Mouse (Mus musculus) liver, postnatal 0 days (tissue): ENCODE data around the gene Zfp423. TPM values are rescaled to one million over a fixed set of nuclear protein-coding genes. Genes with fewer than 3 reads are reported as not detected.

Source experiments
- ATAC-seq: fragments of 200-750 bp; cut with Nextera tagmentation; 2 replicates; pipeline ENCODE4 v1.8.0; 2017; ENCODE audit warnings: mild to moderate bottlenecking, moderate library complexity
- DNase-seq: peaks from one replicate; pipeline ENCODE4 v3.0.0-alpha.2; 2016
- H3K27ac ChIP-seq: fragments of 300-500 bp; sonication (generic); 2 replicates; pipeline ENCODE4 v1.5.1; 2014; ENCODE audit warnings: antibody characterized with exemption, moderate library complexity, mild to moderate bottlenecking, low read depth
- H3K27me3 ChIP-seq: fragments of 300-500 bp; sonication (generic); 2 replicates; pipeline ENCODE4 v1.6.1; 2014; ENCODE audit warnings: low read length, control low read depth, mixed read lengths; ENCODE audit not compliant: insufficient read depth
- H3K36me3 ChIP-seq: fragments of 300-500 bp; sonication (generic); replicated peaks from 2 replicates; pipeline ENCODE4 v1.6.1; 2014; ENCODE audit warnings: mild to moderate bottlenecking, control low read depth, low read length, moderate library complexity, mixed read lengths; ENCODE audit not compliant: insufficient read depth
- H3K4me1 ChIP-seq: fragments of 300-500 bp; sonication (generic); 2 replicates; pipeline ENCODE4 v1.6.1; 2014; ENCODE audit warnings: antibody characterized with exemption, mild to moderate bottlenecking, control low read depth; ENCODE audit not compliant: insufficient read depth
- H3K4me2 ChIP-seq: fragments of 300-500 bp; sonication (generic); 2 replicates; pipeline ENCODE4 v1.6.1; 2014; ENCODE audit warnings: low read depth, mild to moderate bottlenecking, low read length, moderate library complexity, mixed read lengths
- H3K4me3 ChIP-seq: fragments of 300-500 bp; sonication (generic); 2 replicates; pipeline ENCODE4 v1.5.1; 2014; ENCODE audit warnings: low read depth, low read length
- H3K9ac ChIP-seq: fragments of 300-500 bp; sonication (generic); replicated peaks from 2 replicates; pipeline ENCODE4 v1.6.1; 2014; ENCODE audit warnings: mild to moderate bottlenecking, moderate library complexity
- H3K9me3 ChIP-seq: fragments of 300-500 bp; sonication (generic); 2 replicates; pipeline ENCODE4 v1.6.1; 2016; ENCODE audit warnings: mild to moderate bottlenecking, control low read depth, low read length, mixed read lengths
- CTCF ChIP-seq: sonication (generic); IDR thresholded peaks from 2 replicates; pipeline ENCODE4 v1.5.1; 2016; ENCODE audit warnings: antibody characterized with exemption, low read depth
- EP300 ChIP-seq: IDR thresholded peaks from 2 replicates; pipeline ENCODE4 v1.6.1; 2016; ENCODE audit warnings: antibody characterized with exemption, low read depth, mild to moderate bottlenecking
- WGBS: fragments of 180-500 bp; shearing (Covaris S2); extraction: QIAGEN DNeasy Blood & Tissue Kit; methylation state at CpG from one replicate; pipeline ENCODE4 v1.1.7; 2014; ENCODE audit not compliant: insufficient replicate concordance; 5-methylcytosine and 5-hydroxymethylcytosine counted together
- polyA plus RNA-seq: library from polyadenylated mRNA; unstranded; fragments of >200 nt; fragmentation: Nextera tagmentation; extraction: Ambion mirVana; gene quantifications from 2 replicates; pipeline ENCODE4 v1.2.1, GENCODE M21; 2015

Gene Zfp423
- polyA plus RNA-seq, 1 experiment from 2014 or later, result 0.31 TPM

DNA sequence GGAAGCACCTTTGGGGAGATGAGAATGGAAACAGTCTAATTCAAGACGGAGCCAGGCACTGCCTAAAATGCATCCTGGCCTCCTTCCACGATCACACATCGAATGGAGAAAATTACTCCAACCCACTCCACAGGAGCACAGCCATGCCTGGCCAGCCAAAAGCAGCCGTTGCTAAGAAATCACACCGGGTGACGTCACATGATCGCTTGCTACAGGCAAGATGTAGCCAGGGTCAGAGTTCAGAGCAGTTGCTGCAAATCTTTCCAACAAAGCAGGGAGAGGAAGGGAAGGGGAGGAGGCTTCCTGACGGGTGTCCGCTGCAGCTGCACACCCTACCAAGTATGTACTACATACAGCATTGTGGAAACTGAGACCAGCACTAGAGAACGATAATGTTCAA is 83.9 kb downstream of the Zfp423 start:
- H3K4me1 ChIP-seq, result no peaks in the 10 kb centered on the region
- TF ChIP-seq EP300 (no peak), CTCF (no peak)
- WGBS, result 41% methylated on average over 10 of the region's 10 CpGs

DNA sequence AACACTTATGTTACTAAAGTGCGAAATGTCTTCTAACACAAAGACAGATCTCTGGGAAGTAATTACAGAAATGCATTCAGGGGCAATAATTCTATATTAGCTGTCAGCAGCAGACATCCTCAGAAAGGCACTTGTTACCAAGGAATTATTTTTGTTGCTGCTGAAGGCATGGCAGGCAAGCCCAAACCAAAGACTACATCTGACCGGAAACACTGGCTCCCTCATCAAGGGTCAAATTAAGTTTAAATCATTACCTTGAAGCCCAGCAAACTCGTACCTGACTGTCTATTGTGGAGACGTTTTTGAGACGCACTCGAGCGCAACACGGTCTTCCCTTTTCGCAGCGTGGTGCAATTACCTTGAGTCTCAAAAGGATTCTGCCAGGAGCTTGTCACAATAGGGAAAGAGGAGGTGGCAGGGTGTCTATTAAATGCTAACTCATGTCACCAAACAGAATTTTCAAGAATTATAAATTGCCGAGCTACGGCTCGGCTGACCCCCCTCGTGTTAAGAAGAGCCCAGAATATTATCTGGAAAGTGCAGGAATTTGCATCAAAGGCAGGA is 86.3 kb downstream of the Zfp423 start:
- Histone ChIP-seq H3K9me3 (no peaks in the 10 kb centered on the region), H3K27me3 (no peaks in the 10 kb centered on the region), H3K9ac (no peak overlapping the region), H3K36me3 (no peaks in the 10 kb centered on the region), H3K4me2 (no peak overlapping the region), H3K4me1 (no peaks in the 10 kb centered on the region), H3K27ac (no peak overlapping the region), H3K4me3 (no peak overlapping the region)
- 73% methylated on average over 14 of the region's 14 CpGs for WGBS
- DNase-seq (no peak), ATAC-seq (no peak)
- TF ChIP-seq CTCF (no peak), EP300 (no peak)

More for the DNA sequence above, 83.9 kb downstream of the Zfp423 start:
- H3K4me3 ChIP-seq, result no peak overlapping the region
- H3K9me3 ChIP-seq, result no peaks in the 10 kb centered on the region
- no peak overlapping the region for H3K9ac ChIP-seq
- ATAC-seq (no peak), DNase-seq (no peak)
- no peaks in the 10 kb centered on the region for H3K27me3 ChIP-seq
- no peaks in the 10 kb centered on the region for H3K36me3 ChIP-seq
- no peak overlapping the region for H3K4me2 ChIP-seq
- H3K27ac ChIP-seq, result no peak overlapping the region

DNA sequence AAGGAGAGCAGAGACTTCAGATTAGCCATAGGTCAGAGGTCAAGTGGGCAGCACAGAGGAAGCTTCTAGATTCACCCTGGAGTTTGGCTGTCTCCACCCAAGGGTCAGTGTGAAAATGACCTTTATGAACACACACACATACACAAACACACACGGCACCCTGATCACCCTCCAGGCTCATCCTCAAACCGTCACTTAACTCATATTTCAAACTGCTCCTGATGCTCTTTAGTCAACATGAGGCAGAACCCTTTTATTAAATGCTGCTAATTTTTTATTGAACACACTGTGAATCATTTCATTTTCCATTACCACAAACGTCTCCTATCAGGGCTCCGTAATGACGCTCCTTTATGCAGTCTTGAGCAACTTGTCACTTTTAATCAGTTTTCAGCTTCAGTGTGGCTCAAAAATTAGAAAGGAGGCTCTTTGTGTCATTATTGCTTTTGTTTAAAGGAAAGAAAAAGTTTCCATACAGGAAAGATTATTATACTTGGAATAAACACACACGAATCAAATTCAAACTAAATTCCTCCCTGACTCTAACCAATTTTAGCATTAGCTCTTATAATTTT is 87.0 kb downstream of the Zfp423 start:
- no peak for DNase-seq
- ATAC-seq, result no peak
- no peak overlapping the region for H3K4me2 ChIP-seq
- WGBS, result 74% methylated on average over 6 of the region's 6 CpGs
- H3K4me3 ChIP-seq, result no peak overlapping the region
- H3K9me3 ChIP-seq, result no peaks in the 10 kb centered on the region
- H3K4me1 ChIP-seq, result no peaks in the 10 kb centered on the region
- TF ChIP-seq EP300 (no peak), CTCF (no peak)
- no peak overlapping the region for H3K9ac ChIP-seq
- H3K27ac ChIP-seq, result no peak overlapping the region
- H3K36me3 ChIP-seq, result no peaks in the 10 kb centered on the region
- H3K27me3 ChIP-seq, result no peaks in the 10 kb centered on the region

DNA sequence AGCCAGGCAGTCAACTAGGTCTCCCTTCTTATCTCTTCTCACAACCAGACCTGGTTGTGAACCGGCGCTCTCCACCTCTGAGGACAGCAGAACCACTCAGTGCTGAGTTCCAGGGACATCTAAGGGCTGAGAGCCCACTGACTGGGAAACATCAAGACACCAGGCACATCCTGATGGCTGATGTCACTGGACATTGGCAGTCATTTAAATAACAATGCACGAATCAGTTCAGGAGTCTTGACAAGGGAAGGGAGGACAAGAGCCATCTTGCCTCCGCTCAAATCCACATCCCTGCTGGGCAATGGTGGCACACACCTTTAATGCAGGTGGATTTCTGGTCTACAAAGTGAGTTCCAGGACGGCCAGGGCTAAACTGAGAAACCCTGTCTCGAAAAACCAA is 92.8 kb downstream of the Zfp423 start:
- Histone ChIP-seq H3K9me3 (no peaks in the 10 kb centered on the region), H3K36me3 (no peaks in the 10 kb centered on the region), H3K9ac (no peak overlapping the region), H3K4me3 (no peak overlapping the region), H3K4me1 (no peaks in the 10 kb centered on the region), H3K4me2 (no peak overlapping the region), H3K27me3 (no peaks in the 10 kb centered on the region), H3K27ac (no peak overlapping the region)
- TF ChIP-seq EP300 (no peak), CTCF (no peak)
- DNase-seq (no peak), ATAC-seq (no peak)
- WGBS, result 71% methylated on average over 6 of the region's 6 CpGs

DNA sequence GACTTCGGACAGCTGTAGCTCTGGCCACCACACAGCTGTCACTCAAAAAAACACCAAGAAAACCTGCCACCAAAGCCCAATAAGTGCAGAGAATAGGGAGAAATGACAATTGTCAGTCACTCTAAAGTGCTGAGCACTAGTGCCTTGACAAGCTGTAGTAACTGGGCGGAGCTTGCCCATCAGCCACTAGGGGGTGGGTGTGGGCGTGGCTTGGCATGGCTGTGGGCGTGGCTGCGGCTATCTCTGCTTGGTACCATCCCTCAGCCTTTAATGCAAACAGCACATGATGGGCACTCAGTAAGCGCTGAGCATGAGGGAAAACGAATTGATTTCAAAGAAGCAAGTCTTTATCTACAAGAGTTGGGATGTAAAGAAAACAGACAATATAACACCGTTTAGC is 95.2 kb downstream of the Zfp423 start:
- peak; percentile 38 for DNase-seq
- TF ChIP-seq EP300, result no peak
- no peak for TF ChIP-seq CTCF

DNA sequence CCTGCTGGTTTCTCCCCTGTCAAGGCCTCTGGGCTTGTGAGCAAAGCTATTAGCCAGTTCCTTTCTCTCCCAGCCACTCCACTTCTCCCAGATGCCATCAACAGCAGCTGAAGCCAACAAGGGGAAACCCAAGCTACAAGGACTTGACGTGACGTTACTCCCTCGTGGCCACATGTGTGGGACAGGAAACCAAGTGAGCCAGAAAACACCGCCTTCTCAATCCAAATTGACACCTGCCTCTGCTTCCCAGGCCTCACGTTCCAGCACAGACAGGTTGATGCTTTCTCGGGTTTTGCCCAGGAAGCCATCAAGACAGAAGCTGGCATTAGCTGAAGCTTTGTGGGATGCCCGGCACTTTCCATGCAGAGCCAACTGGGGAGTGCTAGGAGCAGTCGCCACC is 96.3 kb downstream of the Zfp423 start:
- H3K4me2 ChIP-seq, result no peak overlapping the region
- DNase-seq (no peak), ATAC-seq (no peak)
- 66% methylated on average over 8 of the region's 8 CpGs for WGBS
- H3K36me3 ChIP-seq, result no peaks in the 10 kb centered on the region
- H3K9me3 ChIP-seq, result no peaks in the 10 kb centered on the region
- no peak overlapping the region for H3K9ac ChIP-seq
- H3K4me3 ChIP-seq, result no peak overlapping the region
- no peaks in the 10 kb centered on the region for H3K27me3 ChIP-seq
- TF ChIP-seq EP300, result no peak
- no peak for TF ChIP-seq CTCF
- H3K4me1 ChIP-seq, result no peaks in the 10 kb centered on the region
- H3K27ac ChIP-seq, result no peak overlapping the region

More for the DNA sequence above, 95.2 kb downstream of the Zfp423 start:
- Histone ChIP-seq H3K4me1 (no peaks in the 10 kb centered on the region), H3K9me3 (no peaks in the 10 kb centered on the region), H3K4me3 (no peak overlapping the region), H3K9ac (no peak overlapping the region), H3K27ac (no peak overlapping the region), H3K27me3 (no peaks in the 10 kb centered on the region), H3K4me2 (no peak overlapping the region), H3K36me3 (no peaks in the 10 kb centered on the region)
- no peak for ATAC-seq
- WGBS, result 56% methylated on average over 8 of the region's 8 CpGs
